Mouse (Mus musculus): ENCODE measurements around the gene Arhgdib.

DNA sequence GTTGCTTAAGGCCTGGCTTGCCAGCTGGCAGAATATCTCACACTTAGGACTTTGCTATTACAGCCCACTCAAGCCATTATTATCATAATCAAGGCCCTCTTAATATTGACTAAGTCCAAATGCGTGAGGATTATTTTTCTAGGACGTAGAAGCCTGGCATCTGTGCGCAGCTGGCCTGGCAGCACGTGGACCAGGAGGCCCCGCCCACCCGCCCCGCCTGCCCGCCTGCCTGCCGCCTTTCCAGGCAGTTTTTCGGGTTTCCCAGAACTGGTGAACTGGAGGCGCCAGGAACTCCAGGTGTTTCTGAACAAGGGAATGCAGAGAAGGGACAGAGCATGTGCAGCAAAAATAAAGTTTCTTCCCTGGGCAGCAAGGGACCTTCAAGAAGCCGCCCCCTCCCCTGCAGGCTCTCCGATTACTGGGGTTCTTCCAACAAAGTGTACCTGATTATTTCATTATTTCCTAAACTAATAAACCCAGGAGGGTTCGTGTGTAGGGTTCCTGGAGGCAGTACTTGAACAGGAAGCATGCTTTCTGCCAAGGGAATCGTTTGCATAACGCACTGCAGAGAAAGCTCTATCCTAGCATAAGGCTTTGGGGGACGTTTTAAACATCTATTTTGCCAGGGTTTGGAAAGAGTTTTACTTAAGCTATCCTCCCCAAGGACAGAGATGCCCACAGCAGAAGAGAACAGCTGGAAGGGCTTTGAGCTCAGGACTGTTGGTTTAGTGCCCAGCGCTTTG, 28.1 kb downstream of the Arhgdib start:
- TF ChIP-seq EP300 (IDR thresholded peaks at IDR 0.05; ENCODE audit: low read length) (no peak), POLR2A (IDR thresholded peaks at IDR 0.05; ENCODE audit: low read depth, low read length) (no peak), RCOR1 (conservative IDR thresholded peaks at IDR 0.05; ENCODE audit: low read depth, low read length) (no peak), ZC3H11A (IDR thresholded peaks at IDR 0.05; ENCODE audit: low read depth, low read length) (no peak), USF1 (IDR thresholded peaks at IDR 0.05; ENCODE audit: low read depth, low read length) (no peak), MXI1 (IDR thresholded peaks at IDR 0.05; ENCODE audit: low read depth, low read length) (no peak), JUND (conservative IDR thresholded peaks at IDR 0.05; ENCODE audit: low read depth, low read length) (no peak), USF2 (conservative IDR thresholded peaks at IDR 0.05; ENCODE audit: low read depth, low read length) (no peak), CTCF (conservative IDR thresholded peaks at IDR 0.05 in 1 of 2, IDR thresholded peaks at IDR 0.05 in 1 of 2; ENCODE audit: low read depth in 2 of 2, low read length in 2 of 2) (no peak)
